Mouse (Mus musculus) mammary gland, adult 2 months (tissue): Measurements from ENCODE around the gene Negr1. TPM values are rescaled to one million over a fixed set of nuclear protein-coding genes. Genes with fewer than 3 reads are reported as not detected.

Experiments used
- polyA plus RNA-seq: library from polyadenylated mRNA; depleted of rRNA; stranded (reverse); fragments of >200 nt; gene quantifications from 2 replicates; pipeline ENCODE4 v1.2.3, GENCODE M21; 2012; ENCODE audit warnings: low replicate concordance; rRNA removed

Gene Negr1
- polyA plus RNA-seq = 3.5 and 5.2 TPM in 2 replicates

DNA sequence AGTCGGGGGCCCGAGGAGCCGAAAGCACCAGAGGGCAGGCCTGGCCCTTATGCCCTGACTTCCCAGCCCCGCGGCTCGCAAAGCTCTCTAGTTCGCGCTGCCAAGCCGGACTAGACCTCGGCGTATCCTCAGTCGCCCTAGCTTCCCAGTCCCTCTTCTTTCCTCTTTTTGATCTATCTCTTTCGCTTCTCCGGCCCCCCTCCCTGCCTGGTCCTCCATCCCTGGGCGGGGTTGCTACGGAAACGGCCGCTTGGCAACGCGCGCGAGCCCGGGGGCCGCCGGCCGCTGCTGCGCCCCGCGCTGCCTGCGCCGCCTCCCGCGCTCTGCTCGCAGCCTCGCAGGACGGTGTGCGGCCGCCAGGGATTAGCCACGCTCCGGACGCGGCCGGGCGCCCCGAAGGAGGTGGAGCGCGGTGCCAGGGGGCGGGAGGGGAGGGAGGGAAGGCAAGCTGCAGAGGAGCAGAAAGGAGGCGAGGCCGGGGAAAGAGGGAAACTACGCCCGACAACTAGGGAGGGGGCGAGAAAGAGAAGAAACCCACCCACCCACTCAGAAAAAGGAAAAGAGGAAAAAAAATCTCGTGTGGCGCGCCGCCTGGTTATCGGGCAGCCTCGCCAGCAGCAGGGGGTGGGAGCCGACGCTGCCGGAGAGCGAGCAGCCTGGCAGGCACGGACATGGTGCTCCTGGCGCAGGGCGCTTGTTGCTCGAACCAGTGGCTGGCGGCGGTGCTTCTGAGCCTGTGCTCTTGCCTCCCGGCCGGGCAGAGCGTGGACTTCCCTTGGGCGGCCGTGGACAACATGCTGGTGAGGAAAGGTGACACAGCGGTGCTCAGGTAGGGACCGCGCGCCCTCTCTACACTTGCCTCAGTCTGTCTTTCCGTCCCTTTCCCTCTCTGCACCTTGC lies at the start of gene Negr1:
Negr1 (plus strand) TSS at position 271 of the 900 bp plus-strand sequence.

